Mouse (Mus musculus) mesoderm, embryonic 11.5 days (tissue): ENCODE results near the gene Iffo2.

Experiments used
- DNase-seq: peaks from one replicate; pipeline ENCODE4 v3.0.0-alpha.2; 2012; ENCODE audit warnings: low read depth, low spot score

Gene Iffo2

DNA sequence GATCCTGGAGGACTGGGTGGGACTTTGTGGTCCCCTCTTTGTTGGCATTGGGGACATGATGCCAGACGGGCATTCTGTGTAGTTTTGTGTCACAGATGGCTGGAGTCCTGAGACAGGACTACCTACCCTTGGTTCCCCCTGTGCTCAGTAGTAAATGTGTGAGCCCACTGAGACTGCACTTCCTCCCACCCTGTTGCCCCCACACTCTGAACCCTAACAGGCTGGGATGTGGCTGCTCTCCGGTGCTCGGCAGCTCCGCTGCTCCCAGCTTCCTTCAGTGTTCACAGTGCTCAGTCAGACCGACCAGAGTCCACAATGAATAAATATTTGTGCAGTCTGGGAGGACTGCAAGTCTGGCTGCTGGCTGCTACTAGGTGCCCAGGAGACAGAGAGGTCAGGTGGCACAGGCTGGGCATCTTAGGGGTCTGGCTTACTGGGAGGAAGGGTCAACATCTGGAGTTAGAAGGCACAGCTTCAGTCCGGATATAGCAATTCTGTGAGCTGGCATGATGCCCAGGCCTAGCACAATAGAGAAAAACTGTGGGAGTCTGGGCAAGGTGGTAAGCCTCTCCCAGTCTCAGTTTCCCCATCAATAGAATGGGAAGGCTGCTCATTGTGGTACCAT lies 51.2 kb downstream of the Iffo2 start:
- no peak for DNase-seq

DNA sequence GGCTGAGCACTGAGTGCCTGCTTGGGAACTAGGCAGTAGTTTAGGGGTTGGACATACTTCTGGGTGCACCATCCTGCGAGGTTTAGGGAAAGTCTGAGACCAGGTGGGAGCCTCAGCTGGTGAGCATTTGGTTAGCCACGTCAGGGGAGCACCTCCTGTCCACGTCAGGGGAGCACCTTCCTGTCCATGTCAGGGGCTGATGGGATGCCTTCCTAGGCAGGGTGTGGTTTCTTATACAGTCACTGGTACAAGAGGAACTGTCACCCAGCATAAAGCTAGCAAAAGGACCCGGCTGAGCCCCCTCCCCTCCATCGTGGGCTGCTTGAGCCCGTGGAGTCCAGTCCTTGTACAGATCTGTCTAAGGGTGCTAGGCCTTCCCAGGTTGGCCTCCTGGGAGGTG lies 52.0 kb downstream of the Iffo2 start:
- DNase-seq, result no peak

DNA sequence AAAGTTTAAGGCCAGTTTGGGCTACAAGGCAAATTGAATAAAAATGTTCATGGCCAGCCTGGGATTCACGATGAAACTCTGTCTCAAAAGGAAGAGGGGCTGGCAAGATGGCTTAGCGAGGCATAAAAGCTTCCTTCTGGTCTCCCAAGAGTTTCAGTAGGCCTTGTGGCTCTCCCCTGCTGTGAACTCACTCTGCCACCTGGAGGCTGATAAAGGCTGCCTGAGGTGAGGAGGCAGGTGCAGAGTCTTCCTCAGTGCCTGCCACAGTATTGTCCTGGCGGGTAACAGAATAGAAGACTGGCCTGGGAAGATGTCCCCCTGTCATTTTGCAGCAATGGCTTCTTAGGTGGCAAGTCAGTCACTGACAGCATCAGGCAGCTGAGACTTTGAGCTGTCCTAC lies 52.6 kb downstream of the Iffo2 start:
- DNase-seq, result no peak

DNA sequence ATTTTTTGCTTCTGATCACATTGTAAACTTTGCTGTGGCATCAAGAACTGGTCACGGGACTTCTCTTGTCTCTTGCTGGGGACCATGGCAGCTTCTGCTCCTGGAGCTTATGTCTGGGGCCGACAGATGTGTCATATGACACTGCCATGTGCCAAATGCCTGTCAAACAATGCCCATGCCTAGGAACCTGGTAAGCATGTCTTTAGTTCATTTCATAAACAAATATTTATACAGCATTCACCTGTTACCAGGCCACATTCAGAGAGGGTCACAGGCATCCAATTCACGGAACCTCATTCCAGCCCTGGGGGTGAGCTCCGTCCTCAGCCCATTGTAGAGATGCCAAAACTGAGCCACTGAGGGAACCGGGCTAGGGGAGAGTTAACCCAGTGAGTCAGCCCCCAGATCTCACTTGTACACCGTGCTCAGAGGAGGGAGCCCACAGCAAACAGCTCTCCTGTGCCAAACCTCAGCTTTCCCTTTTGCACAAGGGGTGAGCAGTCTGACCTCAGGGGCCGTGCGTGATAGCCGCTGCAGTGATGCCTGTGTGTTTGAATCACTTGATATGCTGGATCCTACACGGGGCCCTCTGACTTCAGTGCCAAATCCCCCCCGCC lies 53.4 kb downstream of the Iffo2 start:
- DNase-seq, result no peak

DNA sequence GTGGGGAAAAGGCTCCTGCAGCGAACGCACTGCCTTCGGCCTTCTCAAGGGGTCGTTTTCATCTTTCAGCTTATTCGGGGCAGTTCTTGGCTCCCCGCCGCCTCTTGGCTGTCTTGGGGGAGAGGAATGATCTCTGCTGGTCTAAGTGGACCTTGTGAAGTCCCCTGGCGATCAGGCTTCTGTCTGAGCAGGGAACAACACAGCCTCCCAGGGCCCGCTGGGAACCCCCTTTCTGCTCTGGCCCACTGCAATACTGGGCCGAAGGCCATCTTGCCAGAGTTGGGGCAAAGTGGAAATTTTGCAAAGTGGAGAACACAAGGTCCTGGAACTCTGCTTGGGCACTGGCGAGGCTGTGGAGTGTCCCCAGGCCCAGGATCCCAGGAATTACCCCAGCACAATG lies 54.4 kb downstream of the Iffo2 start:
- DNase-seq, result no peak

DNA sequence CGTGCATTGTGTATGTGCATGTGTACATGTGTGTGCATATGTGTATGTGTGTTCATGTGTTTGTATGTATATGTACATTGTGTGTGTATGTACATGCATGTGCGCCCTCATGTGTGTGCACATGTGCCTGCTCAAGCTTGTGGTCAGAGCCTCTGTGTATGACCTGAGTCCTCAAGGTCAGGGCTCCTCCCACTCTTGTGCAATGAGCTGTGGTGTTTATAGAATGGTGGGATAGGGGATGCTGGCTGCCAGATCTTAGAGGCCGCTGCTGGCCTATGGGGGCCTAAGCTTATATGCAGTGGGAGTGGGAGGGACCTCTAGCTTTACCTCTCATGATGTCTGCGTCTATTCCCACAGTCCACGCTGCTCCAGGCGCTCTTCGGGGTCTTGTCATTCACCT lies 55.4 kb downstream of the Iffo2 start:
- no peak for DNase-seq

DNA sequence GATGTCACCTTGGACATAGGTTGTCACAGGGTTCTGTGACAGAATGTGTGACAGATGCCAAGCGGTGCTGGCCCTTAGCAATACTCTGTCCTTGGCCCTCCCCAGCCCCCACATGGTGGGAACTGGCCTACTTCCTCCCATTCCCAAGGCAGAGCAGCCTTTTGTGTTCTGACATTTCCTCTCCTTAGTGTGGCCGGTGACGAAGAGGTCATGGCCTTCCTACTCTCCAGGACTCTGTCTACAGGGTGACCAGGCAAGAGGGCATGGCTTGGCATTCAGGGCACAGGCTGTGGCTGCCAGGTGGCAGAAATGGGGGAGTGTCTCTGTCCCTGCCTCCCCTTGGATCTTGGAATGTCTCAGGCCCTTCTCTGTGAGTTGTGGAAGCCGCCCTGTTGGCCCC lies 57.0 kb downstream of the Iffo2 start:
- no peak for DNase-seq

DNA sequence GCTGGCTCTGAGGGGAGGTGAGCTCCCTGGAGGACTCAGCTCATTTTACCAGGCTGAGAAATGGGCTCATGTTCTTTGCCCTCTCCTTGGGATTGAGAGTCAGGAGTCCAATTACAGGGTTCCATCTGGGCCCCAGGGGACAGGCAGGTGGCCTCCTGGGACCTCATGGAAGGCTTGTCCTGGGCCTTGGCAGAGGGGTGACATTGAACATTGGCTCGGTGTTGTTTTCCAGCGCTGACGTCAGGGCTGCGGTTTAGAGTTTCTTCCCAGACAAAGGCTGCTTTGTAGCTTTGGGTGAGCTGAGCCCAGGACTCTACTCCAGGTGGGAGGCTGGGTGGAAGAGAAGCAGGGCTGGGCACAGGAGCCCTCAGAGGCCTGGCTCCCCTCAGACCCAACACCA lies 57.4 kb downstream of the Iffo2 start:
- DNase-seq, result no peak

DNA sequence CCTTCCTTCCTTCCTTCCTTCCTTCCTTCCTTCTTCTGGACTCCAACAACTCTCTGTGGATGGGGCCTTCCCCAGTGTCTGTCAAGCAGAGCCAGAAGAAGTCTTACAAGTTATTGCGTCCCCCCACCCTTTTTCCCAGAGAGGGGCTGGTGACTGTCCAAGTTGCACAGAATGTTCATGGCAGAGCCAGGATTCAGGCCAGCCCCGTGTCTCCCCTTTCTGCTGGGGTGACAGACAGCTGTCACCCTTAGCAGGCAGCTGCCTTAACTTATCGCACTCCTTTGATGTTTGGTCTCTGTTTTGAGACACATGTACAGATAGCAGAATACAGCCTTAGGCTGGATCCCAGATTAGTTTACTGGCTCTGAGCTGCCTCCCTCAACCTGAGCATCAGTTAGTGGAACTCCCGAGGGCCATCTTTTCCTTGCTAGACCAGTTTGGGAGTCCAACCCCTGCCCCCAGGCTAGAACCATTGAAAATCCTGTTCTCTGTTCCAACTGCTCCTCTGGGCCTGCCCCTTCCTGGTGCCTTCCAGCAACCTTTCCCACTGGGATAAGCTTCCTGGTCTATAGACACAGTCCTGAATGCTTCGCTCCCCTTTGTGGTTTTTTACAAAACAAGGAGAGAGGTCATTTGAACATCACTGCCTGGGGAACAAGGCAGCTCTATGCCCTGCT lies 59.1 kb downstream of the Iffo2 start:
- DNase-seq, result no peak

GRCm38 (mm10) chr4:139590446-139590845 lies 60.1 kb downstream of the Iffo2 start:
- DNase-seq, result peak; percentile 85

DNA sequence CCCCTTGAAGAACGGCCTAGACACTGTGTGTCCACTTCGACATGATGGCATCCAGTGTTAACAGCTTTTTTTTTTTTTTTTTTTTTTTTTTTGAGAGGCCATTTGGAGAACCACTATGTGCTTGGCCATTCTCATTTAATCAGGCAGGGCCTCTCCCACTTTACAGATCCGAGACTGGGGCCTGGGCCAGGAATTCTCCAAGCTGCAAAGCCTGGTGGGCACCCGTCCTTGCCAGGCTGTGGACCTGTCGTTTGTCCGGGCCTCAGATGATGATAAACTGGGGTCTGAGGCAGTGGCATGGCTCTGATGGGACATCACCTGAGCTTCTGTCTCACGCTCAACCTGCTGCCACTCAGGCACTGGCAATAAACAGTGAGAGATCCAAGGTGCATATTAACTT lies 62.5 kb downstream of the Iffo2 start:
- DNase-seq, result no peak

- no peak for DNase-seq
Measured at GRCm38 (mm10) chr4:139593383-139593782, 63.0 kb downstream of the Iffo2 start.

GRCm38 (mm10) chr4:139594062-139594461 lies 63.7 kb downstream of the Iffo2 start:
- no peak for DNase-seq

GRCm38 (mm10) chr4:139596715-139597114 lies 66.4 kb downstream of the Iffo2 start:
- DNase-seq, result no peak

DNA sequence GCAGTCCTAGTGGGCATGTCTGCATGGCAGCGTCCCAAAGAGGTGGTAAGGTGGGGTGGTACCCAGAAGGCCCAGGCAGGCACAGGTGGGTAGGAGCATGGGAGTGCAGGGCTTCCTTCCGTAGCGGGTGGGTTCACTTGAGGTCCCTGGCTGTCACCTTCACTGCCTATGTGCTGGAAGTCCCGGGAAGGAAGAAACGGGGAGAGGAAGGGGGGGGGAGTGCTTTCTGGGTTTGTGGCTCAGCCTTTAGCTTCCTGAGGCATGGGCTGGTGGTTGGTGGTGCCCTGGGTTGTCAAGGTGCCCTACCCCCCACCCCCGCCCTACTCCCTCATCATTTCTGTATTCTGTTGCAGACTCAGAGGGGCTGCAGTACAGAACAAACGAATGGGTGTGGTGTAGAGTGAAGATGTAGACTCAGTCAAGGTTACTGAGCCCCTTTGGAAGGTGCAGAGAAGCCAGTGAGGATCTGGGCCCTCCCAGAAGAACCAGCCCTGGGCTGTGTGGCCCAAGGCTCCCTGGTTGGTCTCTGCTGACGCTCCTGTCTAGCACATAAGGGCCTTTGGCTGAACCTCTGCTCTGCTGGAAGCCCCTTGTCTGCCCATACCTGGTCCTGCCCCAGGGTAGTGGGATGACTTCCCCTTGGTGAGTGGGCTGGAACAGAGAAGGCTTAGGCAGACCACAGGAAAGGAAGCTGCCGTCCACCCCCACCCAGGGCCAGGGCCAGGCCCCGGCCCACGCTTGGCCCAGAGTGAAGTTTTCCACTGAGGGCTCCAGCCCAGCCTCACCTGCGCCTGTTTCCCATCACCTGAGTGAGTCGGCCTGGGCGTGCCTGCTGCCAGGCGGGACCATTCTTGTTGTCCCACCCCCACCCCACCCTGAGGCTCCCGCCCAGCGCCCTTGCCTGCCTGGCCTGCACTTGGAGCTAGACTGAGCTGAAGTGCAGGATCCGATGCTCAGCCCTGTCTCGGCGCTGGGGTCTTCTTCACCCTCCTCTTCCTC lies 67.2 kb downstream of the Iffo2 start:
- no peak for DNase-seq

DNA sequence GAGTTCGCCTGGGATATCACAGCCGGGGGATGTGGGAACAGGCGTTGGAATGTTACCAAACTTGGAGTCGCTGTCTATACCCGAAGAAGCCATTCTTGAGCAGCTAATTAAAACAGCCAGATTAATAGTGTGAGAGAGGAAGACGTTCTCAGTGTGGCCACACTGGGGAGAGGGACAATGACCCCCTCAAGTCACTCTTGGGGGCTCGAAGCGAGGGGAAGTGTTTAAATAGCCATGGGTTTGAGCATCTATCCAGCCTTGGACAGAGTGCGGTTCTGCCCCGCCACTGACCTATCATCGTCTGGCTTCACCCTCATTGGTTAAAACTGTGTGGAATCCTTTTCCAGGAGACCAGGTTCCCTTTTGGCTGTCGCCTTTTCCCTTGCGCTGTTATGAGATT lies 68.0 kb downstream of the Iffo2 start:
- DNase-seq, result no peak

DNA sequence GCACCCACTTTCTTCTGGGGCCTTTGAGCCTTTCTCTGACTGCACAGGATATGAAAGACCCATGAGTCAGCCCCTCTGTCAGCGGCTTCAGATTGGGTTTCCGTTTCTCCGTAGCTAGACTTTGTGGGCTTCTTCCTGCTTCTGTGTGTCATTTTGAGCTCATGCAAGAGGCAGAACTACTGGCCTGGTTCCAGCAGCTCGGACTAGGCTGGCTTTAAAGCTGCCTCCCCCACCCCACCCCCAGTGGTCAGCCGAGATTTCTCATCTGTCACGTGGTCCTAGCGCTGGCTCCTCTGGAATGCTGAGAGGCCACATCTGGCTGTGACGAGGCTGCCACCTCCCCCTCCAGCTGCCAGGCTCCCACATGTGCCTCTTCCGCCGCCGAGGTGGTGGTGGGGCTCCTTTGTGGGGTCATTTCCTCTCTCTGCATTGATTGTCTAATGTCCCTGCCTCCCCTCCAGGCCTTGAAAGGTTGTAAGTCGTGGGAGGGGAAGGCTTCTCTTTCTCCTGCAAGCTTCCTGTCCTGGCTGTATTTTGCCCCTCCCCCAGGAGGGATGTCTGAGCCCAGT lies 68.7 kb downstream of the Iffo2 start:
- peak; percentile 95 for DNase-seq

DNA sequence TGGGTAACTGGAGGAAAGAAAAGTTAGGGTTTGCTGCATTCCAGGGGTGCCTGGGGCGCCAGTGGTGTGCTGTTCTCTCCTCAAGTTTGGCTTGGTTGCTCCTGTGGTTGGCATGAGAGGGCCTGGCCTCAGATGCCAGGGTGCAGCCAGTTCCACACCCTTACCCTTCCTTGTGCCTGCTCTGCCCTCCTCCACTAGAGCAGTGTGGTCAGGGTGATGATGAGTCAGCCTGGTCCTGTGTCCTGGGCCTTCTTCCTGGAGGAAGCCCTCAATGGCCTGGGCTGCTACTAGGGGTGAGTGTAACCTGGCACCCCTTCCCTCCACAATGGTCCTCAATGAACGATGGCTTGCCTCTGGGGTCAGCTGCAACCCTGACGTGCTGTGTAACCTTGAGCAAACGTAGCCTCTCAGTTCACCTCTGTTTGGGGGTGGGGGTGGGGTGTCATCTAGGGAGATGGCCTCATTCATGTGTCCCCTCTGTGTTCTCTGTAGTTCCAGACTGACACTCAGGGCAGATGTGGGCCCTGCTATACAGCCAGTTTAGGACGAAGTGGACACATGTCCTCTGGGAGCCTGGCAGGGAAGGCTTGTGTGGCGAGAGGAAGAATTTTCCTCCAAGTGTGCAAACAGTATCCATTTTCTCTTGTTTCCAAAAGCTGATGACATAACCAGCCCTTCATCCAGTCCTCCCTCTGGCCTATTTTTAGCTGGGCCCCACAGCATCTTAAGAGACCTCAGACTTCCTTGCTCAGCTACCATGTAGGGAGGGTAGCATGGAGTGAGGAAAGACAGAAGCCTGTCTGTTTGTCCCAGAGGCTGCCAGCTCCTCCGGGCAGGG lies 71.4 kb downstream of the Iffo2 start:
- no peak for DNase-seq

- DNase-seq, result peak; percentile 73
Measured at GRCm38 (mm10) chr4:139602357-139603244, 72.3 kb downstream of the Iffo2 start, which contains the start of gene Gm21969. Gene Gm21969 (plus strand): TSS chr4:139603186.

GRCm38 (mm10) chr4:139605216-139605615 lies 74.9 kb downstream of the Iffo2 start:
- no peak for DNase-seq
